Mouse (Mus musculus) kidney, adult 8-10 months (tissue): ENCODE data around the gene Grin2b.

ENCODE experiments used
- DNase-seq, 2 experiments: peaks; one replicate each; pipeline ENCODE4 v3.0.0; 2022

Grin2b gene

GRCm38 (mm10) chr6:135993897-135994296 lies 179.4 kb downstream of the Grin2b start:
- DNase-seq, result no peak

GRCm38 (mm10) chr6:135993378-135993777 lies 179.9 kb downstream of the Grin2b start:
- no peak for DNase-seq

GRCm38 (mm10) chr6:135976106-135976505 lies 197.2 kb downstream of the Grin2b start:
- no peak for DNase-seq

- DNase-seq, result no peak
These were observed 200.8 kb downstream of the Grin2b start for GRCm38 (mm10) chr6:135972481-135972880.

- DNase-seq, result no peak
These were observed 201.8 kb downstream of the Grin2b start for GRCm38 (mm10) chr6:135971481-135971880.

- no peak for DNase-seq
These were observed 202.5 kb downstream of the Grin2b start for GRCm38 (mm10) chr6:135970716-135971318.

GRCm38 (mm10) chr6:135961766-135962165 lies 211.5 kb downstream of the Grin2b start:
- no peak for DNase-seq

GRCm38 (mm10) chr6:135959629-135960028 lies 213.7 kb downstream of the Grin2b start:
- no peak for DNase-seq

GRCm38 (mm10) chr6:135951666-135952065 lies 221.6 kb downstream of the Grin2b start:
- DNase-seq, result no peak

GRCm38 (mm10) chr6:135945511-135945910 lies 227.8 kb downstream of the Grin2b start:
- no peak for DNase-seq

GRCm38 (mm10) chr6:135944358-135944757 lies 229.0 kb downstream of the Grin2b start:
- DNase-seq, result no peak

- no peak for DNase-seq
These were observed 230.1 kb downstream of the Grin2b start for GRCm38 (mm10) chr6:135943121-135943617.

GRCm38 (mm10) chr6:135932924-135933323 lies 240.4 kb downstream of the Grin2b start:
- DNase-seq, result no peak

- DNase-seq, result no peak
These were observed 240.9 kb downstream of the Grin2b start for GRCm38 (mm10) chr6:135932400-135932920.

GRCm38 (mm10) chr6:135917676-135918075 lies 255.6 kb downstream of the Grin2b start:
- peak in 1 of 2 experiments; percentile 5 for DNase-seq

- DNase-seq, result no peak
These were observed 258.7 kb downstream of the Grin2b start for GRCm38 (mm10) chr6:135914608-135915007.

- no peak for DNase-seq
These were observed 261.2 kb downstream of the Grin2b start for GRCm38 (mm10) chr6:135912114-135912513.

- DNase-seq, result no peak
These were observed 262.2 kb downstream of the Grin2b start for GRCm38 (mm10) chr6:135911131-135911530.

GRCm38 (mm10) chr6:135907540-135908320 lies 265.6 kb downstream of the Grin2b start:
- DNase-seq, result peak; percentile 49 to 75

- no peak for DNase-seq
These were observed 266.2 kb downstream of the Grin2b start for GRCm38 (mm10) chr6:135907137-135907536.

- no peak for DNase-seq
These were observed 268.9 kb downstream of the Grin2b start for GRCm38 (mm10) chr6:135904391-135904790.

GRCm38 (mm10) chr6:135900410-135900809 lies 272.9 kb downstream of the Grin2b start:
- no peak for DNase-seq

GRCm38 (mm10) chr6:135899225-135899624 lies 274.1 kb downstream of the Grin2b start:
- DNase-seq, result no peak

GRCm38 (mm10) chr6:135894793-135895228 lies 278.5 kb downstream of the Grin2b start:
- DNase-seq, result no peak
